Mouse (Mus musculus) heart, postnatal 0 days (tissue): ENCODE data around the gene Rsph10b. TPM values are rescaled to one million over a fixed set of nuclear protein-coding genes. Genes with fewer than 3 reads are reported as not detected.
A peak's percentile ranks its signal among the peaks of the same experiment; 100 is the strongest.

Experiments
- ATAC-seq: fragments of 200-750 bp; cut with Nextera tagmentation; 2 replicates; pipeline ENCODE4 v1.8.0; 2017; ENCODE audit warnings: low read depth, moderate number of reproducible peaks, moderate library complexity; ENCODE audit not compliant: insufficient read depth
- DNase-seq: peaks from one replicate; pipeline ENCODE4 v3.0.0-alpha.2; 2016; ENCODE audit warnings: low spot score
- H3K27ac ChIP-seq: fragments of 300-500 bp; sonication (generic); 2 replicates; pipeline ENCODE4 v1.5.1; 2014; ENCODE audit warnings: low read depth, mild to moderate bottlenecking
- H3K27me3 ChIP-seq: fragments of 300-500 bp; sonication (generic); 2 replicates; pipeline ENCODE4 v1.6.1; 2014; ENCODE audit warnings: low read length, mixed read lengths; ENCODE audit not compliant: control insufficient read depth, insufficient read depth
- H3K36me3 ChIP-seq: fragments of 300-500 bp; sonication (generic); replicated peaks from 2 replicates; pipeline ENCODE4 v1.6.1; 2014; ENCODE audit warnings: low read length, mixed read lengths; ENCODE audit not compliant: control insufficient read depth, insufficient read depth
- H3K4me1 ChIP-seq: fragments of 300-500 bp; sonication (generic); 2 replicates; pipeline ENCODE4 v1.6.1; 2014; ENCODE audit warnings: antibody characterized with exemption; ENCODE audit not compliant: control insufficient read depth, insufficient read depth
- H3K4me2 ChIP-seq: fragments of 300-500 bp; sonication (generic); 2 replicates; pipeline ENCODE4 v1.6.1; 2014; ENCODE audit warnings: low read depth, mild to moderate bottlenecking, low read length, moderate library complexity
- H3K4me3 ChIP-seq: fragments of 300-500 bp; sonication (generic); 2 replicates; pipeline ENCODE4 v1.5.1; 2014; ENCODE audit warnings: low read depth, low read length
- H3K9ac ChIP-seq: fragments of 300-500 bp; sonication (generic); replicated peaks from 2 replicates; pipeline ENCODE4 v1.6.1; 2014; ENCODE audit warnings: low read depth, low read length, mixed read lengths
- H3K9me3 ChIP-seq: fragments of 300-500 bp; sonication (generic); replicated peaks from 2 replicates; pipeline ENCODE4 v1.6.1; 2016; ENCODE audit warnings: low read length; ENCODE audit not compliant: control insufficient read depth
- CTCF ChIP-seq: IDR thresholded peaks from 2 replicates; pipeline ENCODE4 v1.5.1; 2016; ENCODE audit warnings: antibody characterized with exemption, control low read depth, low read depth
- EP300 ChIP-seq: IDR thresholded peaks from 2 replicates; pipeline ENCODE4 v1.6.1; 2016; ENCODE audit warnings: antibody characterized with exemption, low read depth
- WGBS: fragments of 180-500 bp; shearing (Covaris S2); extraction: QIAGEN DNeasy Blood & Tissue Kit; methylation state at CpG from one replicate; pipeline ENCODE4 v1.1.7; 2014; 5-methylcytosine and 5-hydroxymethylcytosine counted together
- polyA plus RNA-seq: library from polyadenylated mRNA; unstranded; fragments of >200 nt; fragmentation: Nextera tagmentation; extraction: Ambion mirVana; gene quantifications from 2 replicates; pipeline ENCODE4 v1.2.1, GENCODE M21; 2015
- total RNA-seq: library from RNA; depleted of rRNA; stranded (reverse); fragments of >200 nt; gene quantifications from 2 replicates; pipeline ENCODE4 v1.2.3, GENCODE M21; 2014; ENCODE audit warnings: low replicate concordance

The Rsph10b gene
- total and polyA plus RNA-seq, 2 experiments from 2014 or later = 0.72 to 1.2 TPM

GRCm38 (mm10) chr5:143897635-143898330 lies 35.1 kb upstream of the Rsph10b start, which contains the start of gene Ankrd61:
Gene Ankrd61 (minus strand): TSS chr5:143897685.
- ATAC-seq (no peak), DNase-seq (no peak)
- 82% methylated on average over 14 of the region's 14 CpGs for WGBS
- Histone ChIP-seq H3K27ac (no peak within 1 kb of the TSS), H3K9me3 (no peaks in the 10 kb centered on the region), H3K4me3 (no peak within 1 kb of the TSS), H3K4me1 (no peaks in the 10 kb centered on the region), H3K27me3 (no peaks in the 10 kb centered on the region), H3K4me2 (no peak within 1 kb of the TSS), H3K36me3 (peaks cover 62% of the 10 kb centered on the region), H3K9ac (no peak within 1 kb of the TSS)
- TF ChIP-seq EP300 = no peak
- TF ChIP-seq CTCF = no peak

- H3K4me1 ChIP-seq = 0 out of 2 replicates have a peak, but pooled peaks cover 3% of the 10 kb centered on the region
- TF ChIP-seq EP300 (no peak), CTCF (no peak)
- H3K9me3 ChIP-seq = no peaks in the 10 kb centered on the region
- no peak overlapping the region for H3K4me2 ChIP-seq
- H3K4me3 ChIP-seq = no peak overlapping the region
- no peak overlapping the region for H3K9ac ChIP-seq
- 77% methylated on average over 3 of the region's 3 CpGs for WGBS
- H3K27ac ChIP-seq = no peak overlapping the region
- DNase-seq (no peak), ATAC-seq (no peak)
- peaks cover 75% of the 10 kb centered on the region for H3K36me3 ChIP-seq
- H3K27me3 ChIP-seq = no peaks in the 10 kb centered on the region
Observed at GRCm38 (mm10) chr5:143902111-143902510, 30.7 kb upstream of the Rsph10b start.

- TF ChIP-seq CTCF (no peak), EP300 (no peak)
- Histone ChIP-seq H3K27me3 (no peaks in the 10 kb centered on the region), H3K9ac (no peak overlapping the region), H3K9me3 (no peaks in the 10 kb centered on the region), H3K4me1 (peaks cover 5% of the 10 kb centered on the region; the same call in 1 of the 2 replicates), H3K36me3 (peaks cover 59% of the 10 kb centered on the region), H3K4me3 (no peak overlapping the region), H3K4me2 (no peak overlapping the region), H3K27ac (no peak overlapping the region)
- no peak for ATAC-seq
- no peak for DNase-seq
- 60% methylated on average over 4 of the region's 4 CpGs for WGBS
Observed at GRCm38 (mm10) chr5:143903813-143904212, 29.0 kb upstream of the Rsph10b start.

GRCm38 (mm10) chr5:143906429-143906828 lies 26.4 kb upstream of the Rsph10b start:
- Histone ChIP-seq H3K4me2 (no peak overlapping the region), H3K36me3 (peaks cover 46% of the 10 kb centered on the region), H3K27me3 (no peaks in the 10 kb centered on the region), H3K9me3 (no peaks in the 10 kb centered on the region), H3K9ac (no peak overlapping the region), H3K4me3 (no peak overlapping the region), H3K4me1 (peaks cover 10% of the 10 kb centered on the region; the same call in 1 of the 2 replicates), H3K27ac (no peak overlapping the region)
- WGBS = 72% methylated on average over 8 of the region's 8 CpGs
- DNase-seq = no peak
- TF ChIP-seq CTCF (no peak), EP300 (no peak)
- ATAC-seq = no peak

GRCm38 (mm10) chr5:143908926-143909325 lies 23.9 kb upstream of the Rsph10b start:
- ATAC-seq = no peak
- WGBS = 2% methylated on average over 9 of the region's 9 CpGs
- H3K4me1 ChIP-seq = peaks cover 10% of the 10 kb centered on the region; the same call in 1 of the 2 replicates
- no peaks in the 10 kb centered on the region for H3K27me3 ChIP-seq
- peak overlapping the region; percentile 63 for H3K9ac ChIP-seq
- H3K4me2 ChIP-seq = peak overlapping the region; percentile 82
- H3K4me3 ChIP-seq = peak overlapping the region; percentile 73
- H3K36me3 ChIP-seq = peaks cover 31% of the 10 kb centered on the region
- DNase-seq = no peak
- H3K27ac ChIP-seq = peak overlapping the region; percentile 95
- TF ChIP-seq CTCF = no peak
- no peak for TF ChIP-seq EP300
- H3K9me3 ChIP-seq = no peaks in the 10 kb centered on the region
